Mouse (Mus musculus) embryonic facial prominence, embryonic 11.5 days (tissue): Measurements from ENCODE around the gene H2-T24. TPM values are rescaled to one million over a fixed set of nuclear protein-coding genes. Genes with fewer than 3 reads are reported as not detected.
A peak's percentile ranks its signal among the peaks of the same experiment; 100 is the strongest.

ENCODE experiments used
- ATAC-seq: fragments of 200-750 bp; cut with Nextera tagmentation; replicated peaks from 2 replicates; pipeline ENCODE4 v1.8.0; 2017; ENCODE audit warnings: low read depth; ENCODE audit not compliant: insufficient number of reproducible peaks, low FRiP score, low TSS enrichment
- DNase-seq: peaks from one replicate; pipeline ENCODE4 v3.0.0-alpha.2; 2015; ENCODE audit warnings: low spot score
- H3K27ac ChIP-seq: fragments of 300-500 bp; sonication (generic); replicated peaks from 2 replicates; pipeline ENCODE4 v1.5.1; 2014; ENCODE audit warnings: mild to moderate bottlenecking, low read depth, low read length, control low read depth
- H3K27me3 ChIP-seq: fragments of 300-500 bp; sonication (generic); 2 replicates; pipeline ENCODE4 v1.6.1; 2014; ENCODE audit warnings: mild to moderate bottlenecking, low read length, moderate library complexity, mixed read lengths; ENCODE audit not compliant: control insufficient read depth, insufficient read depth
- H3K36me3 ChIP-seq: fragments of 300-500 bp; sonication (generic); replicated peaks from 2 replicates; pipeline ENCODE4 v1.6.1; 2014; ENCODE audit warnings: low read depth, mild to moderate bottlenecking, low read length, moderate library complexity, mixed read lengths; ENCODE audit not compliant: control insufficient read depth, insufficient read depth
- H3K4me1 ChIP-seq: fragments of 300-500 bp; sonication (generic); 2 replicates; pipeline ENCODE4 v1.6.1; 2014; ENCODE audit warnings: low read length, mixed read lengths; ENCODE audit not compliant: control insufficient read depth, insufficient read depth
- H3K4me2 ChIP-seq: fragments of 300-500 bp; sonication (generic); 2 replicates; pipeline ENCODE4 v1.6.1; 2014; ENCODE audit warnings: low read depth, mild to moderate bottlenecking, control low read depth, low read length, moderate library complexity
- H3K4me3 ChIP-seq: fragments of 300-500 bp; sonication (generic); 2 replicates; pipeline ENCODE4 v1.5.1; 2014; ENCODE audit warnings: low read depth, low read length, control low read depth
- H3K9ac ChIP-seq: fragments of 300-500 bp; sonication (generic); replicated peaks from 2 replicates; pipeline ENCODE4 v1.6.1; 2014; ENCODE audit warnings: mild to moderate bottlenecking, control low read depth, low read length
- H3K9me3 ChIP-seq: fragments of 300-500 bp; sonication (generic); replicated peaks from 2 replicates; pipeline ENCODE4 v1.6.1; 2016; ENCODE audit warnings: mild to moderate bottlenecking, low read length, inconsistent platforms, mixed read lengths; ENCODE audit not compliant: control insufficient read depth
- WGBS: fragments of 180-500 bp; shearing (Covaris S2); extraction: QIAGEN DNeasy Blood & Tissue Kit; methylation state at CpG from one replicate; pipeline ENCODE4 v1.1.7; 2014; 5-methylcytosine and 5-hydroxymethylcytosine counted together
- polyA plus RNA-seq: library from polyadenylated mRNA; unstranded; fragments of >200 nt; fragmentation: Nextera tagmentation; extraction: Ambion mirVana; gene quantifications from 2 replicates; pipeline ENCODE4 v1.2.1, GENCODE M21; 2014

Gene H2-T24
- polyA plus RNA-seq, 1 experiment from 2014 or later: 2.2 TPM

- H3K9me3 ChIP-seq: no peaks in the 10 kb centered on the region
- WGBS: 9% methylated on average over 17 of the region's 17 CpGs
- no peaks in the 10 kb centered on the region for H3K36me3 ChIP-seq
- H3K4me3 ChIP-seq: no peak overlapping the region
- no peaks in the 10 kb centered on the region; the same call in 1 of the 2 replicates for H3K4me1 ChIP-seq
- no peak overlapping the region for H3K4me2 ChIP-seq
- no peak overlapping the region for H3K27ac ChIP-seq
- no peak overlapping the region for H3K9ac ChIP-seq
- H3K27me3 ChIP-seq: no peaks in the 10 kb centered on the region
- ATAC-seq: peak; percentile 41
- peak; percentile 90 for DNase-seq
These were observed 26.7 kb downstream of the H2-T24 start for GRCm38 (mm10) chr17:35993675-35994074.

GRCm38 (mm10) chr17:35991781-35992180 is 28.6 kb downstream of the H2-T24 start:
- no peaks in the 10 kb centered on the region for H3K4me1 ChIP-seq
- H3K27ac ChIP-seq: no peak overlapping the region
- H3K4me3 ChIP-seq: no peak overlapping the region
- H3K4me2 ChIP-seq: no peak overlapping the region
- H3K9ac ChIP-seq: no peak overlapping the region
- ATAC-seq: no peak
- DNase-seq: no peak
- no peaks in the 10 kb centered on the region; the same call in 1 of the 2 replicates for H3K36me3 ChIP-seq
- 57% methylated on average over 10 of the region's 10 CpGs for WGBS
- no peaks in the 10 kb centered on the region for H3K9me3 ChIP-seq
- no peaks in the 10 kb centered on the region for H3K27me3 ChIP-seq

- H3K9ac ChIP-seq: no peak overlapping the region
- 88% methylated on average over 9 of the region's 9 CpGs for WGBS
These were observed 38.6 kb downstream of the H2-T24 start for GRCm38 (mm10) chr17:35981776-35982175.

GRCm38 (mm10) chr17:35980363-35980754 is 40.0 kb downstream of the H2-T24 start:
- peak overlapping the region; percentile 84 for H3K9ac ChIP-seq
- H3K4me1 ChIP-seq: no peaks in the 10 kb centered on the region
- no peaks in the 10 kb centered on the region for H3K9me3 ChIP-seq
- peak overlapping the region; percentile 81 for H3K27ac ChIP-seq
- peaks cover 4% of the 10 kb centered on the region; the same call in 1 of the 2 replicates for H3K36me3 ChIP-seq
- H3K4me2 ChIP-seq: peak overlapping the region; percentile 90
- H3K27me3 ChIP-seq: no peaks in the 10 kb centered on the region
- peak; percentile 62 for DNase-seq
- H3K4me3 ChIP-seq: peak overlapping the region; percentile 96
- WGBS: under 1% methylated on average over 24 of the region's 29 CpGs
- ATAC-seq: peak; percentile 20; the same call in 1 of the 2 replicates

More at GRCm38 (mm10) chr17:35981776-35982175, 38.6 kb downstream of the H2-T24 start:
- Histone ChIP-seq H3K4me1 (no peaks in the 10 kb centered on the region), H3K36me3 (peaks cover 4% of the 10 kb centered on the region; the same call in 1 of the 2 replicates), H3K27ac (no peak overlapping the region), H3K9me3 (no peaks in the 10 kb centered on the region), H3K4me2 (no peak overlapping the region), H3K27me3 (no peaks in the 10 kb centered on the region), H3K4me3 (no peak overlapping the region)
- DNase-seq (no peak), ATAC-seq (no peak)

- Histone ChIP-seq H3K4me3 (peak within 1 kb of the TSS; percentile 96), H3K9ac (peak within 1 kb of the TSS; percentile 84), H3K9me3 (no peaks in the 10 kb centered on the region), H3K27me3 (no peaks in the 10 kb centered on the region), H3K4me2 (peak within 1 kb of the TSS; percentile 90), H3K27ac (peak within 1 kb of the TSS; percentile 81), H3K4me1 (no peaks in the 10 kb centered on the region), H3K36me3 (peaks cover 4% of the 10 kb centered on the region; the same call in 1 of the 2 replicates)
- ATAC-seq (peak; percentile 81), DNase-seq (peak; percentile 92)
- under 1% methylated on average over 86 of the region's 109 CpGs for WGBS
These were observed 40.7 kb downstream of the H2-T24 start, which contains the start of the genes Gnl1 and Prr3 for GRCm38 (mm10) chr17:35979401-35980362. Gene Gnl1 (plus strand): TSS chr17:35979851. Gene Prr3 (minus strand): TSS chr17:35980236.

- Histone ChIP-seq H3K4me2 (peak overlapping the region; percentile 90), H3K9me3 (no peaks in the 10 kb centered on the region), H3K27ac (peak overlapping the region; percentile 81), H3K4me1 (no peaks in the 10 kb centered on the region), H3K27me3 (no peaks in the 10 kb centered on the region), H3K9ac (peak overlapping the region; percentile 84), H3K4me3 (peak overlapping the region; percentile 96), H3K36me3 (peaks cover 6% of the 10 kb centered on the region; the same call in 1 of the 2 replicates)
- DNase-seq: peak; percentile 92
- peak; percentile 82 for ATAC-seq
- WGBS: under 1% methylated on average over 41 of the region's 41 CpGs
These were observed 41.5 kb downstream of the H2-T24 start for GRCm38 (mm10) chr17:35978811-35979400.

GRCm38 (mm10) chr17:35972131-35972530 is 48.2 kb downstream of the H2-T24 start:
- peaks cover 11% of the 10 kb centered on the region for H3K36me3 ChIP-seq
- 87% methylated on average over 1 of the region's 1 CpGs for WGBS

More at GRCm38 (mm10) chr17:35972131-35972530, 48.2 kb downstream of the H2-T24 start:
- no peak overlapping the region for H3K9ac ChIP-seq
- peaks cover 2% of the 10 kb centered on the region; the same call in 1 of the 2 replicates for H3K4me1 ChIP-seq
- H3K27ac ChIP-seq: no peak overlapping the region
- DNase-seq (no peak), ATAC-seq (no peak)
- no peak overlapping the region for H3K4me2 ChIP-seq
- no peaks in the 10 kb centered on the region for H3K27me3 ChIP-seq
- no peaks in the 10 kb centered on the region for H3K9me3 ChIP-seq
- H3K4me3 ChIP-seq: no peak overlapping the region
